Mouse (Mus musculus) brain, embryonic 14.5 days (tissue): ENCODE measurements around the gene Slc39a11.

Source experiments
- CTCF ChIP-seq: fragments of 200-500 bp; IDR thresholded peaks from 2 replicates; pipeline ENCODE4 v1.5.1; 2012; ENCODE audit warnings: inconsistent platforms, mild to moderate bottlenecking, moderate library complexity, borderline replicate concordance; ENCODE audit not compliant: insufficient read depth, insufficient read length; ENCODE audit errors: extremely low read depth
- POLR2A ChIP-seq: fragments of 200-500 bp; IDR thresholded peaks from 2 replicates; pipeline ENCODE4 v1.6.1; 2012; ENCODE audit warnings: mild to moderate bottlenecking, inconsistent platforms, borderline replicate concordance; ENCODE audit not compliant: poor library complexity, insufficient read depth, insufficient read length, severe bottlenecking; ENCODE audit errors: extremely low read depth

DNA sequence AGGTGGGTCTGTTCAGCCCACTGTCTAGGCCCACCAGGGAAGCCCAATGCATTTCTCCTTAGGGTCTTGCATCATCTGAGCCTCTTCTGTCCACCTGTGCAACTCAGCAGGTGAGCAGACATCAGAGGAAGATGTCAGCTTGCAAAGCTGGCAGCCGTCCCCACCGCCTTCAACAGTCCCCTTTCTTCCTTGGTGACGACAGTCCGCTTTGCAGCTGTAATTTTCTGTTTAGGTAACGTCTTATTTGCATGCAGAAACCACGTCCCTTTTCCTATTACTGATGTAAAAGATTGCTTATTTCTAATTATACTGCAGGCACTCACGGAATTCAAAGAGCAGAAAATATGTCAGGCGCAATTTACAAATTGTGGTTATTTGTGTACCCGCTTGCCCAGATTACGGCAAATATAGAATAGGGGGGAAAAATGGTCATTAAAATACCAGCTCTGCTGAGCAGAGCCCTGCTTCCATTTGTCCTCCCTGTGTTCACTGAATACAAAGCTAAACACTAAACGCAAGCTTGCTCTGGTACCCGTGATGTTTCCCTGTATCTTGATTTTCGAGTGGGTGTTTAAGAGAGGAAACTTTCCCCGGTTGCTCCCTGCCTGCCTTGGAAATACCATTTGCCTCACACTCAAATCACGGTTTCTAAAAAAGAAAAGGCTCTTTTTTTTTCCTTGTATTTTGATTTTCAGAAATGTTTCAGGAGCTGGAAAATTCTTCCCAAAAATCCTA lies 230.8 kb downstream of the Slc39a11 start:
- no peak for TF ChIP-seq POLR2A
- TF ChIP-seq CTCF = no peak
